Mouse (Mus musculus) kidney, embryonic 14.5 days (tissue): ENCODE results near the gene Ptprd. TPM values are rescaled to one million over a fixed set of nuclear protein-coding genes. Genes with fewer than 3 reads are reported as not detected.
A peak's percentile ranks its signal among the peaks of the same experiment; 100 is the strongest.

Source experiments
- ATAC-seq: fragments of 200-750 bp; cut with Nextera tagmentation; 2 replicates; pipeline ENCODE4 v1.8.0; 2017; ENCODE audit warnings: moderate number of reproducible peaks, mild to moderate bottlenecking, moderate TSS enrichment, moderate library complexity; ENCODE audit not compliant: low FRiP score, low TSS enrichment
- H3K27ac ChIP-seq: fragments of 300-500 bp; sonication (generic); 2 replicates; pipeline ENCODE4 v1.5.1; 2014; ENCODE audit warnings: low read depth, mild to moderate bottlenecking, low read length, moderate library complexity, mixed read lengths
- H3K27me3 ChIP-seq: fragments of 300-500 bp; sonication (generic); 2 replicates; pipeline ENCODE4 v1.6.1; 2014; ENCODE audit warnings: mild to moderate bottlenecking, low read length; ENCODE audit not compliant: control insufficient read depth, insufficient read depth
- H3K36me3 ChIP-seq: fragments of 300-500 bp; sonication (generic); 2 replicates; pipeline ENCODE4 v1.6.1; 2014; ENCODE audit warnings: low read length, mixed read lengths; ENCODE audit not compliant: control insufficient read depth, insufficient read depth
- H3K4me1 ChIP-seq: fragments of 300-500 bp; sonication (generic); 2 replicates; pipeline ENCODE4 v1.6.1; 2014; ENCODE audit warnings: low read length, mixed read lengths; ENCODE audit not compliant: control insufficient read depth, insufficient read depth
- H3K4me2 ChIP-seq: fragments of 300-500 bp; sonication (generic); replicated peaks from 2 replicates; pipeline ENCODE4 v1.6.1; 2014; ENCODE audit warnings: low read depth, mild to moderate bottlenecking, low read length
- H3K4me3 ChIP-seq: fragments of 300-500 bp; sonication (generic); 2 replicates; pipeline ENCODE4 v1.5.1; 2014; ENCODE audit warnings: mild to moderate bottlenecking, low read length
- H3K9ac ChIP-seq: fragments of 300-500 bp; sonication (generic); 2 replicates; pipeline ENCODE4 v1.6.1; 2014; ENCODE audit warnings: low read depth, mild to moderate bottlenecking, low read length, moderate library complexity
- H3K9me3 ChIP-seq: fragments of 300-500 bp; sonication (generic); 2 replicates; pipeline ENCODE4 v1.6.1; 2016; ENCODE audit warnings: low read length; ENCODE audit not compliant: control insufficient read depth
- WGBS: fragments of 180-500 bp; shearing (Covaris S2); extraction: QIAGEN DNeasy Blood & Tissue Kit; methylation state at CpG from one replicate; pipeline ENCODE4 v1.1.7; 2014; 5-methylcytosine and 5-hydroxymethylcytosine counted together
- polyA plus RNA-seq: library from polyadenylated mRNA; unstranded; fragments of >200 nt; fragmentation: Nextera tagmentation; extraction: Ambion mirVana; gene quantifications from 2 replicates; pipeline ENCODE4 v1.2.1, GENCODE M21; 2014

The Ptprd gene
- polyA plus RNA-seq, 1 experiment from 2014 or later, result 34.8 TPM

DNA sequence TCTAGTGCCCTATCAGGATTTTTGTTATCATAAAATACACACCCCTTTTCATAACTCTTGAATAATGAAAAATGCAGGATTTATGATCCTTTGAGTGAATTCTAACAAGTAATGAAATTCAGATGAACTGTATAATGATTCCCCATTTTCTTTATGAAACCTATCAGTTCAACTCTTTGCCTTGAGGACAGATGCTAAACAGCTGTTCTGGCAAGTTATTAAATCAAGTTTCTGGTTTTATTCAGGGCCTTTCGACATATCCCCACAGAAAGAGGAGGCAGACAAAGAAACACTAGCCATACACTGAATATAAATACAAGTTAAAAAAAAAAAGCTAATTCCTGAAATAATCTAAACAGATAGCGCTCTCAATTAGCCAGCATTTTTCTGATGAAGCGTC lies 1914.4 kb downstream of the Ptprd start:
- H3K36me3 ChIP-seq, result no peaks in the 10 kb centered on the region
- H3K27me3 ChIP-seq, result no peaks in the 10 kb centered on the region
- WGBS, result 79% methylated on average over 3 of the region's 3 CpGs
- ATAC-seq, result no peak
- no peak overlapping the region for H3K9ac ChIP-seq
- H3K4me2 ChIP-seq, result no peak overlapping the region
- H3K27ac ChIP-seq, result no peak overlapping the region
- no peaks in the 10 kb centered on the region for H3K9me3 ChIP-seq
- no peaks in the 10 kb centered on the region for H3K4me1 ChIP-seq
- no peak overlapping the region for H3K4me3 ChIP-seq

DNA sequence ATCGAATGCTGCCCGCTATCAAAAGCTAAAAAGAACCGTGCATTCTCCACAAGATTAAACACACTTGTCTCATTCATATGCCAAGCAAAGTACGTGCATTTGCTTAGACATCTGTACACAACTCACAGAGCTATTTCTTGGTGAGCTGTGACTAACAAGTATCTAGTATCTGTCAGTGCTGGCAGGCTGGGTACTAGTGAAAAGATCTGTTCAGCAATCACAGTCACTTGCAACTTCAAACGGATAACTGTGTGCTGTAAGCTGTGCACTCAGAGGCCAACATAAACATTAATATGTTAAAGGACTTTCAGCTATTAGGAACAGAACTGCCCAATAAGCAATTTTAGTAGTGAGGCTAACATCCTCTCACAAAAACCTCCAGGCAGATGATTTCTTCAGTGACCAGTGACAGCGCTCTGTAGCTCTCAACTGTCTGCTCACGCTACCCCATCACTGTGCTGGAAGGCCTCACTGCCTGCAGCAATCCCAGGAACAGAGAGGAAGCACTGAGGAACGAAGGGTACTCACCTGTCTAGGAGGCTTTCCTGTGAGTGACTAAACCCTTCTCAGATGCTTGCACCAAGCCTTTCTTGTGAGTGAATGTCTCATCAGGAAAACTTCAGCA lies 1918.9 kb downstream of the Ptprd start:
- 83% methylated on average over 8 of the region's 8 CpGs for WGBS
- no peaks in the 10 kb centered on the region for H3K27me3 ChIP-seq
- no peak for ATAC-seq

DNA sequence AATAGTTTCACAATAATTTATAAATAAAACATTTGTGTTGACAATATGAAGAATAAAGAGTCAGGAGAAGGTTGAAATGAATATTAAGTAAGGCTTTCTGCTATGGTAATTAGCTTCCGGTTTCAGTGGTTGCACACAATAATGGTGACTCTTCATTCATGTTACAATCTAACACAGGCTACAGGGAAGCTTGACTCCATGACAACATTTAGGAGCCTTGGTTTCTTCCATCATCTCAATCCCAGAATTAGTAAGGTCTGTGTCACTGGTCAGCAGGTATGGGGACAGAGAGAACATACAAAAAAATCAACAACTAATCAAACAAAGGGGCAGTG lies 1921.3 kb downstream of the Ptprd start:
- no peak for ATAC-seq
- Histone ChIP-seq H3K4me3 (no peak overlapping the region), H3K27me3 (no peaks in the 10 kb centered on the region), H3K9me3 (no peaks in the 10 kb centered on the region), H3K36me3 (no peaks in the 10 kb centered on the region), H3K4me1 (peaks cover 7% of the 10 kb centered on the region; the same call in 1 of the 2 replicates), H3K27ac (no peak overlapping the region), H3K4me2 (no peak overlapping the region), H3K9ac (no peak overlapping the region)
- WGBS, result 83% methylated on average over 1 of the region's 1 CpGs

More for the DNA sequence above, 1918.9 kb downstream of the Ptprd start:
- H3K9me3 ChIP-seq, result no peaks in the 10 kb centered on the region
- H3K27ac ChIP-seq, result no peak overlapping the region
- H3K4me3 ChIP-seq, result no peak overlapping the region
- H3K36me3 ChIP-seq, result no peaks in the 10 kb centered on the region
- H3K4me2 ChIP-seq, result no peak overlapping the region
- peaks cover 7% of the 10 kb centered on the region; the same call in 1 of the 2 replicates for H3K4me1 ChIP-seq
- no peak overlapping the region for H3K9ac ChIP-seq

DNA sequence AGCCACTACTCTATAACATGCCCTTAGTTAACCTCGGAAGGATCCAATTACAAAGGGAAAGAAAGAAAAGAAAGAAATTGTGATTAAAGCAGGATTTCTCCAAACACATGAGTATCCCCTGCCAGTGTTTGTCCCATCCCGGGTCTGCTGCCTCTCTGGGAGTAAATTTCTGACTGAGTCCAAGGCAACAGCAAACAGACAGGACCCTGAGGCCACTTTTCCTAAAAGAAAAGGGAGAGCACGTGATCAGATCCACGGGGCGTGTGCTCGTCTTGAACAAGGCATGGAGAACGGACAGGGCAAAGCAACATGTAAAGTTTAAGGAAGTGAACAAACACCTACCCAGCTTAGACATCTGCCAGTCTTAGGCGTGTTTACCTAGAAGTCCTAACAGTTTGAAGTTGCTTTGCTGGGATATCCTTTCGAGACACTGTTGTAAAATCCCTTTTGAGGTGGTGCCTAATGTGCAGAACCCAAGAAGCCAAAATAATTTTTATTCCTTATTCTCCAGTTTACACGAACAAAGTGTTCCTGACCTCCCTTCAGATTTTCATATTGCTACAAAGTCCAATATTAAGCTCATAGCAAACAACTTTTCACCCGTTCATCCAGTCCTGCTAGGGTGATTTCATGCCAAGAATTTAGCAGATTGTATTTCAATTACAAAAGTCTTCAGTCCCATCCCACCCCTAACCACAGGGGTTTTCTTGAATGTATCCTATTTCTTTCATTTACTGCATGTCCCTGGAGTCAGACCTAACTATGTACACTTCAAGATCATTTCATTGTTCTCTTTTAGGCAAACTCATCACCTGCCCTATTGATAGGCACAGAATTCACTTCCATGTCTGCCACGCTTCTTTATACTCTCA lies 1921.9 kb downstream of the Ptprd start:
- H3K27me3 ChIP-seq, result no peaks in the 10 kb centered on the region
- 44% methylated on average over 12 of the region's 12 CpGs for WGBS
- no peak overlapping the region for H3K4me3 ChIP-seq
- H3K9me3 ChIP-seq, result no peaks in the 10 kb centered on the region
- no peak overlapping the region for H3K9ac ChIP-seq
- peak; percentile 28; the same call in 1 of the 2 replicates for ATAC-seq
- no peak overlapping the region; the same call in 1 of the 2 replicates for H3K4me2 ChIP-seq
- peaks cover 7% of the 10 kb centered on the region; the same call in 1 of the 2 replicates for H3K4me1 ChIP-seq
- no peaks in the 10 kb centered on the region for H3K36me3 ChIP-seq
- H3K27ac ChIP-seq, result no peak overlapping the region

DNA sequence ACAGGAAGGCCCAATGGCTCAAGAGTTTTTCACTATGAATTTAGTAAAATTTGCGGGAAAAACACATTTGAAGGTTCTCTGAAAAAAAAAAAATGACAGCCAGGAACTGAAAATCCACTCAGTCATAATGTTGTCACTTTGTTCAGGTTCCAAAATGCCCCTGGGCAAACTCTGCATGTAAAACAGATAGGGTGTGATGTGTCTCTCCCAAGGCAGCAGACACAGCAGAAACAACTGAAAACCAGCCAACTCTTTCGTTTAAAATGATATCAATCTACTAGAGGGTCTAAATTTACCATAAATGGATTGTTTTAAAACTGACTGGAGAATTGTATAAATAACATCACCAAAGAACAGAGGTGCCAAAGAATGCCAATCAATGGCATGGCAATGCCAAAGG lies 1925.7 kb downstream of the Ptprd start:
- Histone ChIP-seq H3K9me3 (no peaks in the 10 kb centered on the region), H3K9ac (no peak overlapping the region), H3K4me1 (peaks cover 12% of the 10 kb centered on the region; the same call in 1 of the 2 replicates), H3K4me2 (no peak overlapping the region), H3K27me3 (no peaks in the 10 kb centered on the region), H3K4me3 (no peak overlapping the region), H3K27ac (no peak overlapping the region), H3K36me3 (no peaks in the 10 kb centered on the region)
- no peak for ATAC-seq
- WGBS, result 67% methylated on average over 2 of the region's 2 CpGs

GRCm38 (mm10) chr4:76282886-76283285 lies 1928.9 kb downstream of the Ptprd start:
- Histone ChIP-seq H3K27ac (no peak overlapping the region), H3K4me1 (0 out of 2 replicates have a peak, but pooled peaks cover 5% of the 10 kb centered on the region), H3K9me3 (no peaks in the 10 kb centered on the region), H3K36me3 (no peaks in the 10 kb centered on the region), H3K9ac (no peak overlapping the region), H3K4me2 (no peak overlapping the region), H3K27me3 (no peaks in the 10 kb centered on the region), H3K4me3 (no peak overlapping the region)
- WGBS, result 62% methylated on average over 4 of the region's 4 CpGs
- ATAC-seq, result no peak

DNA sequence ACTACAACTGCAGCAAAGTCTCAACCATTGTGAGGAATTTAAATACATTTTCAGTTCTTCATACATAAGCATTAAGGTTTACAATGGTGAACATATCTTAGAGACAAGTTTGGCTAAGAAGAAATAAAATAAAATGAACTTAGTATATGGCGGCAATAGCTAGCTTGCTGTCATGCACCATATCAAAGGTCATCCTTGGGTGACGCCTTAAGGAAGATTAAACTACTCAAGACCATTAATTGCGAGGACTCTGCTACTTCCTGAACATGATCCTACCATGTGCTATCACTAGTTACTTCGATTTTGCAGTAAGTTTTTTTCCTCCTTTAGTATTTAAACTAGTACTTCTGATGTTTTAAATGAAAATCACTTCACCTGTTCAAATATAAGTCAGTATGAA lies 1949.0 kb downstream of the Ptprd start:
- peaks cover 9% of the 10 kb centered on the region; the same call in 1 of the 2 replicates for H3K4me1 ChIP-seq

GRCm38 (mm10) chr4:76260686-76261085 lies 1951.1 kb downstream of the Ptprd start:
- peaks cover 9% of the 10 kb centered on the region; the same call in 1 of the 2 replicates for H3K4me1 ChIP-seq
- no peaks in the 10 kb centered on the region for H3K9me3 ChIP-seq
- H3K27ac ChIP-seq, result no peak overlapping the region
- H3K4me2 ChIP-seq, result no peak overlapping the region
- H3K4me3 ChIP-seq, result no peak overlapping the region
- no peak for ATAC-seq
- WGBS, result 85% methylated on average over 1 of the region's 1 CpGs
- H3K9ac ChIP-seq, result no peak overlapping the region
- H3K27me3 ChIP-seq, result no peaks in the 10 kb centered on the region
- no peaks in the 10 kb centered on the region for H3K36me3 ChIP-seq

More for the DNA sequence above, 1949.0 kb downstream of the Ptprd start:
- H3K27ac ChIP-seq, result no peak overlapping the region
- H3K27me3 ChIP-seq, result no peaks in the 10 kb centered on the region
- H3K4me3 ChIP-seq, result no peak overlapping the region
- H3K36me3 ChIP-seq, result no peaks in the 10 kb centered on the region
- H3K4me2 ChIP-seq, result no peak overlapping the region
- no peak for ATAC-seq
- H3K9ac ChIP-seq, result no peak overlapping the region
- no peaks in the 10 kb centered on the region for H3K9me3 ChIP-seq
- WGBS, result 88% methylated on average over 4 of the region's 4 CpGs

GRCm38 (mm10) chr4:76260286-76260685 lies 1951.5 kb downstream of the Ptprd start:
- 64% methylated on average over 3 of the region's 3 CpGs for WGBS
- no peaks in the 10 kb centered on the region for H3K27me3 ChIP-seq
- no peak for ATAC-seq
- H3K36me3 ChIP-seq, result no peaks in the 10 kb centered on the region
- no peak overlapping the region for H3K9ac ChIP-seq
- no peak overlapping the region for H3K4me3 ChIP-seq
- no peak overlapping the region for H3K4me2 ChIP-seq
- H3K4me1 ChIP-seq, result peaks cover 9% of the 10 kb centered on the region; the same call in 1 of the 2 replicates
- H3K9me3 ChIP-seq, result no peaks in the 10 kb centered on the region
- H3K27ac ChIP-seq, result no peak overlapping the region
